Mouse (Mus musculus) brain, embryonic 14.5 days (tissue): ENCODE data around the gene Zfhx3.

ENCODE experiments used
- CTCF ChIP-seq: fragments of 200-500 bp; IDR thresholded peaks from 2 replicates; pipeline ENCODE4 v1.5.1; 2012; ENCODE audit warnings: inconsistent platforms, mild to moderate bottlenecking, moderate library complexity, borderline replicate concordance; ENCODE audit not compliant: insufficient read depth, insufficient read length; ENCODE audit errors: extremely low read depth
- POLR2A ChIP-seq: fragments of 200-500 bp; IDR thresholded peaks from 2 replicates; pipeline ENCODE4 v1.6.1; 2012; ENCODE audit warnings: mild to moderate bottlenecking, inconsistent platforms, borderline replicate concordance; ENCODE audit not compliant: poor library complexity, insufficient read depth, insufficient read length, severe bottlenecking; ENCODE audit errors: extremely low read depth

- no peak for TF ChIP-seq CTCF
- no peak for TF ChIP-seq POLR2A
Observed at GRCm38 (mm10) chr8:108592990-108593589, 650.6 kb downstream of the Zfhx3 start.
